ENCODE assay signal across 8 mouse cellular contexts in genomic region chr6:82771981-82772409, GRCm38 (mm10). TPM values are rescaled to one million over a fixed set of nuclear protein-coding genes. Genes with fewer than 3 reads are reported as not detected.
DNase-seq lines count a peak whose midpoint lies in the region; ATAC-seq and TF ChIP-seq lines count a peak whose summit lies in the region.

No protein-coding gene starts in this region.

- peaks cover 42% of the 10 kb centered on the region for H3K4me1 ChIP-seq in bone marrow macrophage, adult 2 months (ENCODE audit: control insufficient read depth, insufficient read depth, low read length)
- peaks cover 24% of the 10 kb centered on the region for H3K4me1 ChIP-seq in heart, embryonic 16.5 days (ENCODE audit: control insufficient read depth, insufficient read depth, low read length)

- no peak for DNase-seq in left cerebral cortex, adult 2 months (ENCODE audit: extremely low spot score in 1 of 2, low spot score in 2 of 2)
- DNase-seq in left cerebral cortex, postnatal 4 days = no peak
- DNase-seq in ovary, postnatal 10 days (ENCODE audit: low spot score) = no peak
- no peak for DNase-seq in natural killer cell, adult 2 months (ENCODE audit: low spot score in 2 of 2)
- DNase-seq in layer of hippocampus, postnatal 14 days (ENCODE audit: low spot score in 2 of 2) = no peak

- no peak overlapping the region for H3K4me3 ChIP-seq in left cerebral cortex, adult 2 months
- H3K4me3 ChIP-seq in bone marrow macrophage, adult 2 months (ENCODE audit: insufficient read depth, low read length) = peak overlapping the region; percentile 94
- H3K4me3 ChIP-seq in heart, embryonic 16.5 days (ENCODE audit: low read length) = peak overlapping the region; percentile 71

- H3K27me3 ChIP-seq in heart, embryonic 16.5 days (ENCODE audit: control insufficient read depth, insufficient read depth, low read length) = no peaks in the 10 kb centered on the region

- TF ChIP-seq POLR2A in bone marrow macrophage, adult 2 months (IDR thresholded peaks at IDR 0.05; ENCODE audit: borderline replicate concordance, low read depth, low read length) = no peak

- H3K36me3 ChIP-seq in heart, embryonic 16.5 days (ENCODE audit: control insufficient read depth, insufficient read depth) = no peaks in the 10 kb centered on the region

- H3K27ac ChIP-seq in left cerebral cortex, adult 2 months = no peak overlapping the region
- peak overlapping the region; percentile 84 for H3K27ac ChIP-seq in bone marrow macrophage, adult 2 months (ENCODE audit: insufficient read depth, low read depth, low read length)
- H3K27ac ChIP-seq in heart, embryonic 16.5 days (ENCODE audit: low read length) = peak overlapping the region; percentile 92

- H3K9ac ChIP-seq in heart, embryonic 16.5 days (ENCODE audit: low read length) = peak overlapping the region; percentile 86

- TF ChIP-seq CTCF in left cerebral cortex, adult 2 months (IDR thresholded peaks at IDR 0.05) = peak; percentile 54
- TF ChIP-seq CTCF in bone marrow macrophage, adult 2 months (IDR thresholded peaks at IDR 0.05; ENCODE audit: low read depth, low read length) = no peak

- no peak for ATAC-seq in heart, embryonic 16.5 days (replicated peaks; ENCODE audit: extremely low read depth, insufficient read depth, low FRiP score)
- ATAC-seq in megakaryocyte progenitor cell, adult 5-6 weeks (replicated peaks; ENCODE audit: poor library complexity) = peak; percentile 22; the same call in 1 of the 2 replicates

- 3% methylated on average over 10 of the region's 10 CpGs for WGBS in heart, embryonic 16.5 days

- no peaks in the 10 kb centered on the region for H3K9me3 ChIP-seq in heart, embryonic 16.5 days (replicated peaks; ENCODE audit: control insufficient read depth, low read length)

- intact Hi-C loops in left cerebral cortex, adult 2 months (cut with DNase I) = no loop called here
- intact Hi-C loops in left cerebral cortex, postnatal 4 days (cut with DNase I) = no loop called here

- peak overlapping the region; percentile 95 for H3K4me2 ChIP-seq in heart, embryonic 16.5 days (ENCODE audit: low read depth, low read length)

RNA-seq across cellular contexts. Expression of gene Hk2, which starts 2.3 kb away (rescaled TPM):
- total RNA-seq in left cerebral cortex, adult 2 months (2021) = 1 to 10 TPM; 2.9 to 4.1 TPM
- 1 to 10 TPM; 2.4 to 3.4 TPM for total RNA-seq in left cerebral cortex, postnatal 4 days (2021)
- 21.9 and 24.9 TPM in 2 replicates for polyA plus RNA-seq in bone marrow macrophage, adult 2 months (2012; ENCODE audit: insufficient read depth, insufficient read length, missing spikeins)
- polyA plus RNA-seq in heart, embryonic 16.5 days (2015; fragmentation: Nextera tagmentation; extraction: Ambion mirVana) = 37.4 and 46.7 TPM in 2 replicates
- 40.9 and 44.3 TPM in 2 replicates for total RNA-seq in megakaryocyte progenitor cell, adult 5-6 weeks (2015)
- total RNA-seq in megakaryocyte progenitor cell, adult 5-6 weeks (2017) = 39.7 and 54.4 TPM in 2 replicates
- 10 to 100 TPM in 1 of 2 experiments, 1 to 10 TPM in 1; 9.3 to 11.2 TPM for total RNA-seq in layer of hippocampus, postnatal 14 days (2021)
